Mouse (Mus musculus): ENCODE data around the gene Fam222b.

The Fam222b gene

GRCm38 (mm10) chr11:78136132-78136531 is 41.7 kb downstream of the Fam222b start:
- DNase-seq (ENCODE audit: low read depth, low spot score), result no peak

- DNase-seq (ENCODE audit: low read depth, low spot score), result no peak
These were observed 43.1 kb downstream of the Fam222b start for GRCm38 (mm10) chr11:78137584-78137983.

GRCm38 (mm10) chr11:78138023-78138422 is 43.6 kb downstream of the Fam222b start:
- no peak for DNase-seq (ENCODE audit: low read depth, low spot score)

- no peak for DNase-seq (ENCODE audit: low read depth, low spot score)
These were observed 46.2 kb downstream of the Fam222b start for GRCm38 (mm10) chr11:78140665-78141064.

GRCm38 (mm10) chr11:78143520-78143919 is 49.1 kb downstream of the Fam222b start:
- no peak for DNase-seq (ENCODE audit: low read depth, low spot score)

GRCm38 (mm10) chr11:78146168-78146567 is 51.7 kb downstream of the Fam222b start:
- DNase-seq (ENCODE audit: low read depth, low spot score), result no peak

- DNase-seq (ENCODE audit: low read depth, low spot score), result no peak
These were observed 52.5 kb downstream of the Fam222b start for GRCm38 (mm10) chr11:78146707-78147543.

- DNase-seq (ENCODE audit: low read depth, low spot score), result no peak
These were observed 56.7 kb downstream of the Fam222b start for GRCm38 (mm10) chr11:78151161-78151560.

- peak; percentile 60 for DNase-seq (ENCODE audit: low read depth, low spot score)
These were observed 58.1 kb downstream of the Fam222b start for GRCm38 (mm10) chr11:78152299-78153231.

- DNase-seq (ENCODE audit: low read depth, low spot score), result no peak
These were observed 59.3 kb downstream of the Fam222b start for GRCm38 (mm10) chr11:78153778-78154177.

- DNase-seq (ENCODE audit: low read depth, low spot score), result no peak
These were observed 61.2 kb downstream of the Fam222b start for GRCm38 (mm10) chr11:78155674-78156073.

GRCm38 (mm10) chr11:78156156-78156699 is 61.8 kb downstream of the Fam222b start:
- no peak for DNase-seq (ENCODE audit: low read depth, low spot score)

GRCm38 (mm10) chr11:78159096-78159495 is 64.6 kb downstream of the Fam222b start:
- DNase-seq (ENCODE audit: low read depth, low spot score), result peak; percentile 81

GRCm38 (mm10) chr11:78159557-78159956 is 65.1 kb downstream of the Fam222b start:
- DNase-seq (ENCODE audit: low read depth, low spot score), result no peak

GRCm38 (mm10) chr11:78160171-78160570 is 65.7 kb downstream of the Fam222b start:
- no peak for DNase-seq (ENCODE audit: low read depth, low spot score)

GRCm38 (mm10) chr11:78160675-78161074 is 66.2 kb downstream of the Fam222b start:
- DNase-seq (ENCODE audit: low read depth, low spot score), result no peak

- no peak for DNase-seq (ENCODE audit: low read depth, low spot score)
These were observed 66.7 kb downstream of the Fam222b start for GRCm38 (mm10) chr11:78161169-78161568.

- no peak for DNase-seq (ENCODE audit: low read depth, low spot score)
These were observed 67.5 kb downstream of the Fam222b start for GRCm38 (mm10) chr11:78161968-78162367.

GRCm38 (mm10) chr11:78162504-78162903 is 68.0 kb downstream of the Fam222b start:
- DNase-seq (ENCODE audit: low read depth, low spot score), result no peak

GRCm38 (mm10) chr11:78163045-78163444 is 68.6 kb downstream of the Fam222b start:
- DNase-seq (ENCODE audit: low read depth, low spot score), result no peak

GRCm38 (mm10) chr11:78163681-78164603 is 69.5 kb downstream of the Fam222b start:
- DNase-seq (ENCODE audit: low read depth, low spot score), result no peak

Data from telencephalon, adult 2 months (tissue).